Mouse (Mus musculus) midbrain, embryonic 10.5 days (tissue): ENCODE measurements around the gene Krt6b. TPM values are rescaled to one million over a fixed set of nuclear protein-coding genes. Genes with fewer than 3 reads are reported as not detected.
"Not testable (repeated sequence)": the region's sequence is repeated elsewhere in the genome, so short reads cannot be mapped to it uniquely, and the experiment has no call there.

ENCODE experiments used
- DNase-seq: peaks from one replicate; pipeline ENCODE4 v3.0.0-alpha.2; 2017; ENCODE audit warnings: low spot score
- H3K27ac ChIP-seq: fragments of 300-500 bp; sonication (generic); replicated peaks from 2 replicates; pipeline ENCODE4 v1.5.1; 2016; ENCODE audit warnings: mild to moderate bottlenecking
- H3K27me3 ChIP-seq: fragments of 300-500 bp; sonication (generic); 2 replicates; pipeline ENCODE4 v1.6.1; 2016; ENCODE audit warnings: low read depth, mild to moderate bottlenecking; ENCODE audit not compliant: poor library complexity, severe bottlenecking
- H3K36me3 ChIP-seq: fragments of 300-500 bp; sonication (generic); 2 replicates; pipeline ENCODE4 v1.6.1; 2016; ENCODE audit warnings: mild to moderate bottlenecking, moderate library complexity
- H3K4me1 ChIP-seq: fragments of 300-500 bp; sonication (generic); 2 replicates; pipeline ENCODE4 v1.6.1; 2016
- H3K4me3 ChIP-seq: fragments of 300-500 bp; sonication (generic); 2 replicates; pipeline ENCODE4 v1.5.1; 2016; ENCODE audit warnings: mild to moderate bottlenecking, moderate library complexity
- H3K9me3 ChIP-seq: fragments of 300-500 bp; sonication (generic); replicated peaks from 2 replicates; pipeline ENCODE4 v1.6.1; 2016; ENCODE audit warnings: mild to moderate bottlenecking
- WGBS: fragments of 180-500 bp; shearing (Covaris S2); methylation state at CpG from one replicate; pipeline ENCODE4 v1.1.7; 2016; 5-methylcytosine and 5-hydroxymethylcytosine counted together
- microRNA-seq: library from miRNA; unstranded; fragments of <30 nt; microRNA quantifications from one replicate; pipeline ENCODE4, GENCODE M21; 2017
- polyA plus RNA-seq: library from polyadenylated mRNA; unstranded; fragments of >200 nt; fragmentation: Nextera tagmentation; extraction: Ambion mirVana; gene quantifications from 2 replicates; pipeline ENCODE4 v1.2.1, GENCODE M21; 2016

Krt6b gene
- polyA plus RNA-seq, 1 experiment from 2014 or later: not detected

- H3K9me3 ChIP-seq: no peaks in the 10 kb centered on the region
- DNase-seq: no peak
- no peak within 1 kb of the TSS for H3K4me3 ChIP-seq
- no peaks in the 10 kb centered on the region for H3K4me1 ChIP-seq
- H3K27me3 ChIP-seq: no peaks in the 10 kb centered on the region
- H3K36me3 ChIP-seq: no peaks in the 10 kb centered on the region
- WGBS: 82% methylated on average over 5 of the region's 5 CpGs
- H3K27ac ChIP-seq: no peak within 1 kb of the TSS
These were observed 14.1 kb upstream of the Krt6b start, which contains the start of gene Krt6a for GRCm38 (mm10) chr15:101694207-101694606. Gene Krt6a, minus strand, starts transcription at chr15:101694307.

GRCm38 (mm10) chr15:101690460-101690859 is 10.4 kb upstream of the Krt6b start:
- H3K27me3 ChIP-seq, H3K4me3 ChIP-seq, DNase-seq, H3K4me1 ChIP-seq, H3K9me3 ChIP-seq, H3K36me3 ChIP-seq, H3K27ac ChIP-seq: not testable (repeated sequence)
- WGBS: 92% methylated on average over 5 of the region's 5 CpGs

- H3K36me3 ChIP-seq: no peaks in the 10 kb centered on the region
- H3K27ac ChIP-seq: no peak overlapping the region
- no peaks in the 10 kb centered on the region for H3K4me1 ChIP-seq
- no peaks in the 10 kb centered on the region for H3K9me3 ChIP-seq
- no peak overlapping the region for H3K4me3 ChIP-seq
- DNase-seq: no peak
- WGBS: 74% methylated on average over 2 of the region's 2 CpGs
- H3K27me3 ChIP-seq: no peaks in the 10 kb centered on the region
These were observed 8.1 kb upstream of the Krt6b start for GRCm38 (mm10) chr15:101688161-101688560.

- no peaks in the 10 kb centered on the region for H3K9me3 ChIP-seq
- 91% methylated on average over 1 of the region's 1 CpGs for WGBS
- no peaks in the 10 kb centered on the region for H3K4me1 ChIP-seq
- no peaks in the 10 kb centered on the region for H3K27me3 ChIP-seq
- no peak overlapping the region for H3K27ac ChIP-seq
- no peaks in the 10 kb centered on the region for H3K36me3 ChIP-seq
- no peak for DNase-seq
- no peak overlapping the region for H3K4me3 ChIP-seq
These were observed 4.1 kb downstream of the Krt6b start for GRCm38 (mm10) chr15:101675978-101676377.

- Histone ChIP-seq H3K4me1 (no peaks in the 10 kb centered on the region), H3K9me3 (no peaks in the 10 kb centered on the region), H3K27ac (no peak overlapping the region), H3K4me3 (no peak overlapping the region), H3K27me3 (no peaks in the 10 kb centered on the region), H3K36me3 (no peaks in the 10 kb centered on the region)
- no peak for DNase-seq
- 91% methylated on average over 5 of the region's 5 CpGs for WGBS
These were observed 27.3 kb downstream of the Krt6b start for GRCm38 (mm10) chr15:101652736-101653265.

- WGBS: 84% methylated on average over 3 of the region's 3 CpGs
- Histone ChIP-seq H3K9me3 (no peaks in the 10 kb centered on the region), H3K27me3 (no peaks in the 10 kb centered on the region), H3K36me3 (no peaks in the 10 kb centered on the region), H3K4me3 (no peak within 1 kb of the TSS), H3K4me1 (no peaks in the 10 kb centered on the region), H3K27ac (no peak within 1 kb of the TSS)
- no peak for DNase-seq
These were observed 32.8 kb downstream of the Krt6b start, which contains the start of gene Gm5478 for GRCm38 (mm10) chr15:101647280-101647679. Gene Gm5478, minus strand, starts transcription at chr15:101647380.

GRCm38 (mm10) chr15:101627884-101628283 is 52.2 kb downstream of the Krt6b start, which contains the start of gene Gm5414:
Gene Gm5414, minus strand, starts transcription at chr15:101628188.
- Histone ChIP-seq H3K9me3 (no peaks in the 10 kb centered on the region), H3K4me3 (no peak within 1 kb of the TSS), H3K4me1 (no peaks in the 10 kb centered on the region), H3K27ac (no peak within 1 kb of the TSS), H3K27me3 (no peaks in the 10 kb centered on the region), H3K36me3 (no peaks in the 10 kb centered on the region)
- 74% methylated on average over 2 of the region's 2 CpGs for WGBS
- DNase-seq: no peak

Small RNA genes lying within 50 kb of the gene (microRNA-seq; reads per million reads assigned to microRNA genes)
- gene Gm44323 (not detected), gene Gm44342 (not detected), gene Gm44383 (not detected), gene Gm44479 (not detected)

Other genes starting within 250 kb of the Krt6b start
- gene Krt87, start 241.5 kb downstream of the Krt6b start, polyA plus RNA-seq: 0.05 TPM in 1 of 2 replicates, not detected in the other
- gene Krt88, start 232.5 kb downstream of the Krt6b start, polyA plus RNA-seq: not detected in 2 replicates
- gene Krt81, start 216.5 kb downstream of the Krt6b start, polyA plus RNA-seq: not detected in 2 replicates
- gene Krt86, start 206.8 kb downstream of the Krt6b start, polyA plus RNA-seq: not detected in 2 replicates
- 0.07 TPM in 1 of 2 replicates, not detected in the other for gene Krt83, start 188.8 kb downstream of the Krt6b start, polyA plus RNA-seq
- not detected in 2 replicates for gene Gm49425, start 163.0 kb downstream of the Krt6b start, polyA plus RNA-seq
- gene Krt84, start 147.5 kb downstream of the Krt6b start, polyA plus RNA-seq: not detected in 2 replicates
- gene Krt82, start 129.6 kb downstream of the Krt6b start, polyA plus RNA-seq: not detected in 2 replicates
- 0.51 and 0.67 TPM in 2 replicates for gene Krt90, start 117.3 kb downstream of the Krt6b start, polyA plus RNA-seq
- not detected in 2 replicates for gene Krt75, start 106.4 kb downstream of the Krt6b start, polyA plus RNA-seq
- not detected in 2 replicates for gene Gm5414, start 52.1 kb downstream of the Krt6b start, polyA plus RNA-seq
- not detected in 2 replicates for gene Gm5478, start 32.9 kb downstream of the Krt6b start, polyA plus RNA-seq
- not detected in 2 replicates for gene Krt6a, start 14.0 kb upstream of the Krt6b start, polyA plus RNA-seq
- 0.11 and 0.22 TPM in 2 replicates for gene Krt5, start 32.6 kb upstream of the Krt6b start, polyA plus RNA-seq
- gene Krt71, start 62.8 kb upstream of the Krt6b start, polyA plus RNA-seq: not detected in 2 replicates
- gene Krt72, start 106.2 kb upstream of the Krt6b start, polyA plus RNA-seq: not detected in 2 replicates
- gene Krt73, start 122.1 kb upstream of the Krt6b start, polyA plus RNA-seq: 0.07 TPM in 1 of 2 replicates, not detected in the other
- not detected in 2 replicates for gene Krt2, start 137.9 kb upstream of the Krt6b start, polyA plus RNA-seq
- 1.1 and 1.2 TPM in 2 replicates for gene Krt1, start 170.5 kb upstream of the Krt6b start, polyA plus RNA-seq
- not detected in 2 replicates for gene Krt77, start 189.4 kb upstream of the Krt6b start, polyA plus RNA-seq
- not detected in 2 replicates for gene Krt76, start 212.6 kb upstream of the Krt6b start, polyA plus RNA-seq
- gene Krt4, start 244.4 kb upstream of the Krt6b start, polyA plus RNA-seq: not detected in 2 replicates